Mouse (Mus musculus) myocyte (in vitro differentiated cells): ENCODE measurements around the gene Rwdd2a.

Experiments used
- POLR2A ChIP-seq: IDR thresholded peaks from one replicate; pipeline ENCODE4 v1.6.1; 2011; ENCODE audit warnings: low read depth, mild to moderate bottlenecking, control low read depth, moderate library complexity; ENCODE audit not compliant: insufficient read length
- TCF12 ChIP-seq: IDR thresholded peaks from one replicate; pipeline ENCODE4 v1.6.1; 2011; ENCODE audit warnings: mild to moderate bottlenecking, control low read depth; ENCODE audit not compliant: poor library complexity, insufficient read depth, severe bottlenecking
- TCF3 ChIP-seq: IDR thresholded peaks from one replicate; pipeline ENCODE4 v1.6.1; 2011; ENCODE audit warnings: low read depth, control low read depth; ENCODE audit not compliant: insufficient read length
- USF1 ChIP-seq: IDR thresholded peaks from one replicate; pipeline ENCODE4 v1.6.1; 2011; ENCODE audit warnings: low read depth, mild to moderate bottlenecking, control low read depth, moderate library complexity

- TF ChIP-seq POLR2A (no peak), USF1 (no peak), TCF12 (no peak), TCF3 (no peak)
These were observed 21.1 kb upstream of the Rwdd2a start for GRCm38 (mm10) chr9:86550717-86551116.
